Comparison of ENCODE assay signal across 8 mouse cellular contexts in the genomic region with DNA sequence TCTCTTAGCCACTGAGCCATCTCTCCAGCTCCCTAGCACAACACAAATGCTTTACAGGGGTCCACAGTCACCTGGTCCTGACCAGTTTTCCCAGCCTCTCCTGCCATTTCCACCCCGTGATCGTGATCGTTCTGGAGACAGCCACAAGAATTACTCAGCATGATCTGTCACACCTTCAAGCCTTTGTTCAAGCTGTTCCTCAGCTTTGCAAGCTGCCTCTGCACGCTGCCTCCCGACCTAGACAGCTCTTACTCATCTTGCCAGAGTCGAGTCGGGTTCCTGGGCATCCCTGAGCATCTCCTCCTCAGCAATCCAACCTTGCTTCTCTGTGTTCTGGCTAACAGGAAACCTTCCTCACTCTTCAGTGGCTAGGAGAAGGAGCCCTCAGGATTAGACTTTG. TPM values are rescaled to one million over a fixed set of nuclear protein-coding genes. Genes with fewer than 3 reads are reported as not detected.
DNase-seq lines count a peak whose midpoint lies in the region; ATAC-seq lines count a peak whose summit lies in the region.

A gene (plus strand): TSS at position 283 of the 400 bp plus-strand sequence.

- H3K4me3 ChIP-seq in intestine, embryonic 15.5 days (replicated peaks) = no peak within 1 kb of the TSS

- H3K36me3 ChIP-seq in intestine, embryonic 15.5 days = no peaks in the 10 kb centered on the region

- ATAC-seq in intestine, embryonic 15.5 days = no peak
- no peak for ATAC-seq in megakaryocyte-erythroid progenitor cell, adult 5-6 weeks (replicated peaks; ENCODE audit: low FRiP score, low TSS enrichment, poor library complexity, severe bottlenecking)

- intact Hi-C loops in gastrocnemius, postnatal 14 days (cut with DNase I; ENCODE audit: low total_unique reads) = no loop called here

- no peak within 1 kb of the TSS for H3K27ac ChIP-seq in intestine, embryonic 15.5 days

- no peaks in the 10 kb centered on the region for H3K27me3 ChIP-seq in intestine, embryonic 15.5 days (replicated peaks)

- 61% methylated on average over 7 of the region's 7 CpGs for WGBS in intestine, embryonic 15.5 days

- H3K9me3 ChIP-seq in intestine, embryonic 15.5 days = no peaks in the 10 kb centered on the region

- no peaks in the 10 kb centered on the region for H3K4me1 ChIP-seq in intestine, embryonic 15.5 days (replicated peaks)

- DNase-seq in layer of hippocampus, adult 18-20 months (ENCODE audit: low spot score in 2 of 2) = no peak
- DNase-seq in layer of hippocampus, adult 9-10 months (ENCODE audit: low spot score) = no peak
- DNase-seq in adrenal gland, postnatal 10 days = no peak
- DNase-seq in gastrocnemius, postnatal 14 days = no peak
- no peak for DNase-seq in cerebellum, adult 11 months
- no peak for DNase-seq in kidney, postnatal 4 days

- no peak within 1 kb of the TSS for H3K9ac ChIP-seq in intestine, embryonic 15.5 days

- no peak within 1 kb of the TSS for H3K4me2 ChIP-seq in intestine, embryonic 15.5 days (replicated peaks)

RNA-seq across cellular contexts. Expression of the gene that starts here (rescaled TPM):
- total RNA-seq in layer of hippocampus, adult 18-20 months (2021) = 10 to 100 TPM; 64.2 to 66.9 TPM
- total RNA-seq in adrenal gland, postnatal 10 days (2021) = 100 to 1,000 TPM; 115 to 122 TPM
- 10 to 100 TPM; 32.5 to 37.3 TPM for total RNA-seq in gastrocnemius, postnatal 14 days (2021)
- 131 and 134 TPM in 2 replicates for polyA plus RNA-seq in intestine, embryonic 15.5 days (2015; fragmentation: Nextera tagmentation; extraction: Ambion mirVana)
- 44.2 and 75.7 TPM in 2 replicates for total RNA-seq in megakaryocyte-erythroid progenitor cell, adult 5-6 weeks (2014; fragmentation: Nextera tagmentation)
- 30.1 and 90.9 TPM in 2 replicates for total RNA-seq in megakaryocyte-erythroid progenitor cell, adult 5-6 weeks (2017)
